Mouse (Mus musculus) left cerebral cortex, postnatal 4 days (tissue): Measurements from ENCODE around the gene Tchhl1. TPM values are rescaled to one million over a fixed set of nuclear protein-coding genes. Genes with fewer than 3 reads are reported as not detected.

Experiments
- DNase-seq: peaks from one replicate; pipeline ENCODE4 v3.0.0-alpha.2; 2022
- intact Hi-C: fragments of 180-260 bp; cut with DNase I; formaldehyde crosslinking; loops from one replicate; pipeline ENCODE4 v1.15.1; 2025
- microRNA-seq: library from miRNA; unstranded; fragments of <30 nt; microRNA quantifications from one replicate; pipeline ENCODE4 v1.2.0, GENCODE M21; 2022
- total RNA-seq, 2 experiments: library from RNA; stranded (reverse); gene quantifications; 2 replicates each; pipeline ENCODE4 v1.2.3; 2021

The Tchhl1 gene
- total RNA-seq, 2 experiments from 2014 or later: not detected

DNA sequence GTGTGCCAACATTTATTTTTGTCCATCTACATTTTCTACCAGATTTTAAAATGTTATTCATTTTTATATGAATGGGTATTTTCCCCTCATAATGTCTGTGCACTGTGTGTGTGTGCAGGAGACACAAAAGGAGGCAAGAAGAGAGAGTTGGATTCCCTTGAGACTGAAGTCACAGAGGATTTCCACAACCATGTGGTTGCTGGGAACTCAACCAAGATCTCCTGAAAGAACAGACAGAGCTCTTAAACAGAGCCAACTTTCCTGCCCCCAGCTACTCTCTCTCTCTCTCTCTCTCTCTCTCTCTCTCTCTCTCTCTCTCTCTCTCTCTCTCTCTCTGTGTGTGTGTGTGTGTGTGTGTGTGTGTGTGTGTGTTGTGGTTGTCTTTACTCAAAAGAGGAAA is 30.6 kb downstream of the Tchhl1 start:
- DNase-seq: no peak
- intact Hi-C loops: no loop called here

DNA sequence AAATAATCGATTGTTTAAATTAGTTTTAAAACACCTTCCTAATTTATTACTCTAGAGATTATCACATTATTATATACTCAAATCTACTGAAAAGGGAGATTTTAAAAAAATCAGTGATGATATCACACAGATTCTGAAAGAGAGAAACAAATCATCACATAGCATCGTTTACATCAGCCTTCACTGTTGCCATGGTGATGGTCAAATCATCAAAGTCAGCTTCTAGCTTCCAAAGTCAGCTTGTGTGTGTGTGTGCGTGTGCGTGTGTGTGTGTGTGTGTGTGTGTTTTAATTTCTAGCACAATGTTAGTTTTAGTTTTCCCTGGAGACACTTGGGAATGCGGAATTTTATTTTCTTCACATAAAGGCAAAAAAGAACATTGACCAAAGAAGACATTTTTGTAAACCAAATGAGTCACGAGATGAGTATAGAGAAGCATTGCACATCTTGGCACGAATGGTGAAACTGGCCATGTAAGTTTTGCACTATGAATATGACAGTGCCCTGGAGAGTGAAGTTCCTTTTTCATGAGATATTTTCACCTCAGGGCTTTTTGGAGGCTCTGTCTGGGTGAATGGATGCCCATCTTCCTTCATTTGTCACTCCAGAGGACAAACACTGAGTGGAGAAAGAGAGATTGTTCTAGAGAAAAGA is 36.1 kb downstream of the Tchhl1 start:
- DNase-seq: no peak
- intact Hi-C loops: no loop called here

DNA sequence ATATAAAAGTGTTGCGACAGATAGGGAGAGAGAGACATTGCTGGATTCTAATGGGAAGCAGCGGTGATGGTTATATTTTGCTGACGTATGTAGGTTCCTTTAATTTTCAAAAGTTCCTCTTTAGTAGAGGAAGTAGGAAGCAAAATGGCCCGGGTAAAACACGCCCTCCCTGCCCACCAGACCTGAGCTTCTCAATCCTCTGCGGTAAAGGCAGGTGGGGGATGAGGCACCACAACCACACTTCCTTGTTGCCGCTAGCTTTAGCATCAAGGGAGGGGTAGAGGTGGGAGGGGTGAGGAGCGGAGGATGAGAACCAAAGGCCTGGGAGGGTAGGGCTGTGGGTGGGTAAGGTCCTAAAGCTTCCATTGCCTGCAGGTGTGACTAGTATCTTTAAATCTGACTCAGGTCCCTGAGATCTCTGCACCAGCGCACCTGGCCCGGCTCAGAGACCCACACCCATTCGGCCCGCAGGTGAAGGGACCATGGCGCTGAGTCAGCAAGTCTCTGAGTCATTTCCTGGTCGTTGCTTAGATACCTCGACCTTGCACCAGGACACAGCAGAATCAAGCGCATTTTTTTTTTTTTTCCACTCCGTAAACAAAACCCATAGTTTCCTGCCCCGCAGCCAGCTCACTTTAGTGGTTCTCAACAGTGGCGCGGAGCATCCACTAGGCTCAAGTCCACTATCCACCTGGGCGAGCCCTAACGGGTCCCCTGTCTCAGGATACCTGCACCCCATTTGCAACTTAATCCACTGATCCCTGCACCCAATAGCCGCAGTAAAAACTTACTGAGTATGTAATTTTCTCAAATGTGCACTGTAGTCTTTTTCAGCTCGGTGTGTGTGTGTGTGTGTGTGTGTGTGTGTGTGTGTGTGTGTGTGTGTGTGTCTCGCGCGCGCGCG is 37.7 kb downstream of the Tchhl1 start:
- intact Hi-C loops: no loop called here
- DNase-seq: no peak

- intact Hi-C loops: no loop called here
- no peak for DNase-seq
These were observed 38.3 kb downstream of the Tchhl1 start for GRCm38 (mm10) chr3:93506881-93507325.

DNA sequence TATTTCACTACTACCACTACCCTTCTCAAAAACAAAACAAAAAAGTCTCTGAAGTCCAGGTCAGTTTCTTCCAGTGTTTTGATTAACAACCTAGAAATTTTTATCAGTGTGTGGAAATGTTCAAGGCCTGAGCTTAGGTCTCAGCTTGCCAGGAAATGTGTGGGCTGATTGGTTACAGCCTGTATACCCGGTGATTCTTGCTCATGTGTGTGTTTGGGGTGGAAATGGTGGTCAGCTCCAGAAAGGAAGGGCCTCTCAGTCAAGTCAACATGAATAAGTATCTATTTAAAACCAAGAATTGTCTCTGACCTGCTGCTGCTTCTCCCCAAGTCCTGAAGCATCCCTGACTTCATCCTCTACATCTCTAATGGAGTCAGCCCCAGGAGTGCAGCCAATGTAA is 40.7 kb downstream of the Tchhl1 start:
- no peak for DNase-seq
- intact Hi-C loops: no loop called here

DNA sequence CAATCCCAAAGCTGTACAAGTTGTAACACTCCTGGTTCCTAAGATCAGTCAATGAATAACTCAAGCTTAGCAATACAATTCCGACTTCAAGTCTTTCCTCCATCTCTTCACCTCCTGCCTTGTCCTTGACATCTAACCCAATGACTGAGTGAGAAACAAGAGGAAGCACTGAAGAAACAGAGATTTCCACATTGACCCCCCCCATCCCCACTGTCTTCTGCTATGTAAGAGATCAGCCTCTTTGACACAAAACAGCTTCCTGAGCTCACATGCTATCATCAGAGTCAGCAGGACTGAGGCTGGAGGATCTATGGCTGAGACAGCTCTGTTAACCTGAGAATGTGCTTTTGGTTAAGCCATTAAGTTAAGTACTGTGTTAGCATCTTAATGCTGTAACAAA is 42.5 kb downstream of the Tchhl1 start:
- no peak for DNase-seq
- intact Hi-C loops: no loop called here

- intact Hi-C loops: no loop called here
- DNase-seq: no peak
These were observed 43.2 kb downstream of the Tchhl1 start for GRCm38 (mm10) chr3:93511801-93512200.

GRCm38 (mm10) chr3:93512386-93513101 is 44.0 kb downstream of the Tchhl1 start:
- DNase-seq: no peak
- intact Hi-C loops: no loop called here

GRCm38 (mm10) chr3:93514628-93515027 is 46.1 kb downstream of the Tchhl1 start:
- DNase-seq: no peak
- intact Hi-C loops: no loop called here

DNA sequence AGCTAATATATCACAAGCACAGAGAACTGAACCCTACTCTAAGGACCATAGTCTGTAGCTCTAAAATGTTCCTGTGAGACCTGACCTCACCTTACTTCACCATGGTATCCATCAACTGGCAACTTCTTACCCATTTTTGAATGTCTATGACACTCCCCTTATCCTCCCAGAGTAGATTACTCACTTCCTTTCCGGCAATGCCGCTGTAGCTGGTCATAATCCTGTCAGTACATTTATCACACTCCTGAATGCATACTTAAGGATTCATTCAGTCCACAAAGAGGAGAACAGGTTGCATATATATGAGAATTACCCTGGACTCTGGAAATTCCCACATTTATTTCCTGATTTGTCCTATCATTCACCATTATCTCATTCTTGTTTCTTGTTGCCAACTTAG is 48.8 kb downstream of the Tchhl1 start:
- DNase-seq: no peak
- intact Hi-C loops: no loop called here

- intact Hi-C loops: no loop called here
- no peak for DNase-seq
These were observed 51.3 kb downstream of the Tchhl1 start for GRCm38 (mm10) chr3:93519856-93520329.

- peak; percentile 21 for DNase-seq
- intact Hi-C loops: no loop called here
These were observed 52.0 kb downstream of the Tchhl1 start, which contains the start of gene S100a11 for GRCm38 (mm10) chr3:93520330-93521193. S100a11 (plus strand) TSS chr3:93520488.

Small RNA genes within 50 kb of the gene (microRNA-seq; reads per million reads assigned to microRNA genes)
- gene Gm22752: not detected

Other genes with a start within 250 kb of the Tchhl1 start
- not detected for gene Flg, start 195.2 kb upstream of the Tchhl1 start, total RNA-seq
- not detected for gene Hrnr, start 149.0 kb upstream of the Tchhl1 start, total RNA-seq
- gene Rptn, start 75.1 kb upstream of the Tchhl1 start, total RNA-seq: not detected
- gene Tchh, start 26.4 kb upstream of the Tchhl1 start, total RNA-seq: 1 to 10 TPM in 1 of 2 experiments, under 1 TPM in 1; 0.96 to 1.1 TPM
- gene S100a11, start 51.7 kb downstream of the Tchhl1 start, total RNA-seq: 10 to 100 TPM; 33.3 to 35.2 TPM
- 100 to 1,000 TPM in 1 of 2 experiments, 10 to 100 TPM in 1; 94.7 to 100 TPM for gene S100a10, start 86.3 kb downstream of the Tchhl1 start, total RNA-seq
- gene Tdpoz2, start 183.9 kb downstream of the Tchhl1 start, total RNA-seq: not detected
- gene Tdpoz1, start 207.6 kb downstream of the Tchhl1 start, total RNA-seq: not detected
- gene Gm37596, start 224.3 kb downstream of the Tchhl1 start, total RNA-seq: not detected